Mouse (Mus musculus) cerebellum, postnatal 14 days (tissue): Measurements from ENCODE around the gene Mmd2.
A peak's percentile ranks its signal among the peaks of the same experiment; 100 is the strongest.

ENCODE experiments used
- DNase-seq, 2 experiments: peaks; one replicate each; pipeline ENCODE4 v3.0.0; 2021; ENCODE audit warnings: mixed read lengths in 2 of 2

Mmd2 gene

GRCm38 (mm10) chr5:142608259-142608988, at the start of gene Mmd2:
Mmd2 (minus strand) TSS chr5:142608800.
- peak; percentile 69 to 74 for DNase-seq

- DNase-seq = no peak
Measured at GRCm38 (mm10) chr5:142652266-142652665, 43.7 kb upstream of the Mmd2 start.

- no peak for DNase-seq
Measured at GRCm38 (mm10) chr5:142650794-142651497, 42.3 kb upstream of the Mmd2 start.

GRCm38 (mm10) chr5:142650390-142650789, 41.8 kb upstream of the Mmd2 start:
- DNase-seq = no peak

GRCm38 (mm10) chr5:142649460-142650050, 41.0 kb upstream of the Mmd2 start:
- DNase-seq = no peak

GRCm38 (mm10) chr5:142648162-142648561, 39.6 kb upstream of the Mmd2 start:
- DNase-seq = no peak

- DNase-seq = no peak
Measured at GRCm38 (mm10) chr5:142641331-142642051, 32.9 kb upstream of the Mmd2 start.

- no peak for DNase-seq
Measured at GRCm38 (mm10) chr5:142640088-142640487, 31.5 kb upstream of the Mmd2 start.

GRCm38 (mm10) chr5:142637823-142638222, 29.2 kb upstream of the Mmd2 start:
- no peak for DNase-seq

GRCm38 (mm10) chr5:142630224-142630623, 21.6 kb upstream of the Mmd2 start:
- no peak for DNase-seq

- no peak for DNase-seq
Measured at GRCm38 (mm10) chr5:142629663-142630025, 21.0 kb upstream of the Mmd2 start.

- DNase-seq = peak; percentile 99
Measured at GRCm38 (mm10) chr5:142628726-142629662, 20.4 kb upstream of the Mmd2 start.

GRCm38 (mm10) chr5:142627398-142627797, 18.8 kb upstream of the Mmd2 start, which contains the start of gene Wipi2:
Wipi2 (plus strand) TSS chr5:142627698.
- no peak for DNase-seq

GRCm38 (mm10) chr5:142623080-142623479, 14.5 kb upstream of the Mmd2 start:
- no peak for DNase-seq

GRCm38 (mm10) chr5:142622134-142622533, 13.5 kb upstream of the Mmd2 start:
- no peak for DNase-seq

- no peak for DNase-seq
Measured at GRCm38 (mm10) chr5:142621421-142621820, 12.8 kb upstream of the Mmd2 start.

- DNase-seq = peak; percentile 86 to 89
Measured at GRCm38 (mm10) chr5:142619866-142620265, 11.3 kb upstream of the Mmd2 start.

GRCm38 (mm10) chr5:142616326-142616725, 7.7 kb upstream of the Mmd2 start:
- no peak for DNase-seq

GRCm38 (mm10) chr5:142615638-142616037, 7.0 kb upstream of the Mmd2 start:
- no peak for DNase-seq

GRCm38 (mm10) chr5:142614513-142614912, 5.9 kb upstream of the Mmd2 start:
- DNase-seq = no peak

GRCm38 (mm10) chr5:142610362-142610761, 1.8 kb upstream of the Mmd2 start:
- DNase-seq = no peak

GRCm38 (mm10) chr5:142608989-142609325, 357 bp upstream of the Mmd2 start:
- no peak for DNase-seq
